Mouse (Mus musculus) heart, postnatal 0 days (tissue): ENCODE measurements around the gene Maats1.

Experiments
- CTCF ChIP-seq: IDR thresholded peaks from 2 replicates; pipeline ENCODE4 v1.5.1; 2016; ENCODE audit warnings: antibody characterized with exemption, control low read depth, low read depth
- EP300 ChIP-seq: IDR thresholded peaks from 2 replicates; pipeline ENCODE4 v1.6.1; 2016; ENCODE audit warnings: antibody characterized with exemption, low read depth

- TF ChIP-seq EP300, result no peak
- no peak for TF ChIP-seq CTCF
Observed at GRCm38 (mm10) chr16:38255927-38256326, 86.0 kb downstream of the Maats1 start.
